Mouse (Mus musculus) hindbrain, embryonic 13.5 days (tissue): ENCODE measurements around the gene Cfap77. TPM values are rescaled to one million over a fixed set of nuclear protein-coding genes. Genes with fewer than 3 reads are reported as not detected.
A peak's percentile ranks its signal among the peaks of the same experiment; 100 is the strongest.

Experiments
- ATAC-seq: fragments of 200-750 bp; cut with Nextera tagmentation; 2 replicates; pipeline ENCODE4 v1.8.0; 2017; ENCODE audit warnings: moderate TSS enrichment; ENCODE audit not compliant: low FRiP score
- H3K27ac ChIP-seq: fragments of 300-500 bp; sonication (generic); 2 replicates; pipeline ENCODE4 v1.5.1; 2015; ENCODE audit warnings: inconsistent platforms, mild to moderate bottlenecking, moderate library complexity
- H3K27me3 ChIP-seq: fragments of 300-500 bp; sonication (generic); 2 replicates; pipeline ENCODE4 v1.6.1; 2015; ENCODE audit warnings: mild to moderate bottlenecking, inconsistent platforms
- H3K36me3 ChIP-seq: fragments of 300-500 bp; sonication (generic); 2 replicates; pipeline ENCODE4 v1.6.1; 2015; ENCODE audit warnings: mild to moderate bottlenecking, inconsistent platforms
- H3K4me1 ChIP-seq: fragments of 300-500 bp; sonication (generic); replicated peaks from 2 replicates; pipeline ENCODE4 v1.6.1; 2015; ENCODE audit warnings: inconsistent platforms
- H3K4me2 ChIP-seq: fragments of 300-500 bp; sonication (generic); 2 replicates; pipeline ENCODE4 v1.6.1; 2015; ENCODE audit warnings: inconsistent platforms, mild to moderate bottlenecking, moderate library complexity
- H3K4me3 ChIP-seq: fragments of 300-500 bp; sonication (generic); 2 replicates; pipeline ENCODE4 v1.5.1; 2015; ENCODE audit warnings: mild to moderate bottlenecking, inconsistent platforms
- H3K9ac ChIP-seq: fragments of 300-500 bp; sonication (generic); 2 replicates; pipeline ENCODE4 v1.6.1; 2015; ENCODE audit warnings: mild to moderate bottlenecking, inconsistent platforms
- H3K9me3 ChIP-seq: fragments of 300-500 bp; sonication (generic); 2 replicates; pipeline ENCODE4 v1.6.1; 2016; ENCODE audit warnings: inconsistent platforms
- WGBS: fragments of 180-500 bp; shearing (Covaris S2); methylation state at CpG from one replicate; pipeline ENCODE4 v1.1.7; 2015; 5-methylcytosine and 5-hydroxymethylcytosine counted together
- polyA plus RNA-seq: library from polyadenylated mRNA; unstranded; fragments of >200 nt; fragmentation: Nextera tagmentation; extraction: Ambion mirVana; gene quantifications from 2 replicates; pipeline ENCODE4 v1.2.1, GENCODE M21; 2015

Cfap77 gene
- polyA plus RNA-seq, 1 experiment from 2014 or later: 0.22 TPM

GRCm38 (mm10) chr2:29076226-29076625 lies 21.4 kb upstream of the Cfap77 start:
- Histone ChIP-seq H3K4me2 (no peak overlapping the region), H3K36me3 (peaks cover 90% of the 10 kb centered on the region), H3K4me3 (no peak overlapping the region), H3K9me3 (no peaks in the 10 kb centered on the region), H3K9ac (no peak overlapping the region), H3K4me1 (no peaks in the 10 kb centered on the region), H3K27ac (no peak overlapping the region), H3K27me3 (no peaks in the 10 kb centered on the region)
- 85% methylated on average over 2 of the region's 2 CpGs for WGBS
- ATAC-seq: no peak

GRCm38 (mm10) chr2:29075331-29076070 lies 20.6 kb upstream of the Cfap77 start:
- 94% methylated on average over 11 of the region's 11 CpGs for WGBS
- Histone ChIP-seq H3K9ac (no peak overlapping the region), H3K4me2 (no peak overlapping the region), H3K27ac (no peak overlapping the region), H3K27me3 (no peaks in the 10 kb centered on the region), H3K4me1 (no peaks in the 10 kb centered on the region), H3K4me3 (no peak overlapping the region), H3K9me3 (no peaks in the 10 kb centered on the region), H3K36me3 (peaks cover 90% of the 10 kb centered on the region)
- ATAC-seq: no peak

- H3K4me2 ChIP-seq: no peak overlapping the region
- no peak overlapping the region for H3K27ac ChIP-seq
- no peak overlapping the region for H3K4me3 ChIP-seq
- H3K27me3 ChIP-seq: no peaks in the 10 kb centered on the region
- H3K36me3 ChIP-seq: peaks cover 89% of the 10 kb centered on the region
- no peaks in the 10 kb centered on the region for H3K4me1 ChIP-seq
- no peak for ATAC-seq
- no peak overlapping the region for H3K9ac ChIP-seq
- 94% methylated on average over 7 of the region's 7 CpGs for WGBS
- H3K9me3 ChIP-seq: no peaks in the 10 kb centered on the region
Observed at GRCm38 (mm10) chr2:29074676-29075075, 19.8 kb upstream of the Cfap77 start.

GRCm38 (mm10) chr2:29066410-29066809 lies 11.5 kb upstream of the Cfap77 start:
- Histone ChIP-seq H3K4me1 (peaks cover 2% of the 10 kb centered on the region), H3K9ac (no peak overlapping the region), H3K4me2 (no peak overlapping the region), H3K36me3 (peaks cover 42% of the 10 kb centered on the region), H3K27ac (no peak overlapping the region), H3K27me3 (no peaks in the 10 kb centered on the region), H3K4me3 (no peak overlapping the region), H3K9me3 (no peaks in the 10 kb centered on the region)
- ATAC-seq: no peak
- WGBS: 53% methylated on average over 7 of the region's 7 CpGs

GRCm38 (mm10) chr2:29065796-29066195 lies 10.9 kb upstream of the Cfap77 start:
- Histone ChIP-seq H3K9me3 (no peaks in the 10 kb centered on the region), H3K36me3 (peaks cover 35% of the 10 kb centered on the region), H3K4me1 (peaks cover 8% of the 10 kb centered on the region), H3K4me2 (no peak overlapping the region), H3K27ac (no peak overlapping the region), H3K4me3 (no peak overlapping the region), H3K9ac (no peak overlapping the region), H3K27me3 (no peaks in the 10 kb centered on the region)
- 88% methylated on average over 6 of the region's 6 CpGs for WGBS
- ATAC-seq: no peak

- peak; percentile 97 for ATAC-seq
Observed at GRCm38 (mm10) chr2:29060135-29060597, 5.3 kb upstream of the Cfap77 start, which contains the start of gene Ttf1. TSS of gene Ttf1 (plus strand) at chr2:29060262.

GRCm38 (mm10) chr2:29054545-29054935 lies 326 bp downstream of the Cfap77 start:
- H3K9me3 ChIP-seq: no peaks in the 10 kb centered on the region
- H3K36me3 ChIP-seq: no peaks in the 10 kb centered on the region
- H3K4me3 ChIP-seq: peak overlapping the region; percentile 50
- peaks cover 19% of the 10 kb centered on the region for H3K4me1 ChIP-seq
- H3K9ac ChIP-seq: peak overlapping the region; percentile 67
- peak overlapping the region; percentile 76 for H3K4me2 ChIP-seq
- peaks cover 66% of the 10 kb centered on the region for H3K27me3 ChIP-seq
- 1% methylated on average over 30 of the region's 30 CpGs for WGBS
- no peak; the same call in none of the 2 replicates for ATAC-seq
- no peak overlapping the region for H3K27ac ChIP-seq

More at GRCm38 (mm10) chr2:29060135-29060597, 5.3 kb upstream of the Cfap77 start, which contains the start of gene Ttf1:
- peak within 1 kb of the TSS; percentile 82 for H3K9ac ChIP-seq
- H3K4me3 ChIP-seq: peak within 1 kb of the TSS; percentile 88
- no peaks in the 10 kb centered on the region for H3K9me3 ChIP-seq
- peak within 1 kb of the TSS; percentile 92 for H3K27ac ChIP-seq
- H3K4me1 ChIP-seq: peaks cover 10% of the 10 kb centered on the region
- H3K27me3 ChIP-seq: peaks cover 30% of the 10 kb centered on the region
- H3K4me2 ChIP-seq: peak within 1 kb of the TSS; percentile 78
- WGBS: under 1% methylated on average over 41 of the region's 41 CpGs
- 0 out of 2 replicates have a peak, but pooled peaks cover 1% of the 10 kb centered on the region for H3K36me3 ChIP-seq

GRCm38 (mm10) chr2:29053802-29054544 lies 893 bp downstream of the Cfap77 start:
- 5% methylated on average over 20 of the region's 20 CpGs for WGBS
- no peaks in the 10 kb centered on the region for H3K36me3 ChIP-seq
- H3K4me3 ChIP-seq: peak overlapping the region; percentile 50
- ATAC-seq: peak; percentile 59; the same call in 1 of the 2 replicates
- peaks cover 66% of the 10 kb centered on the region for H3K27me3 ChIP-seq
- peaks cover 19% of the 10 kb centered on the region for H3K4me1 ChIP-seq
- no peaks in the 10 kb centered on the region for H3K9me3 ChIP-seq
- peak overlapping the region; percentile 67; the same call in 1 of the 2 replicates for H3K9ac ChIP-seq
- H3K27ac ChIP-seq: no peak overlapping the region
- H3K4me2 ChIP-seq: peak overlapping the region; percentile 76

GRCm38 (mm10) chr2:29052943-29053454 lies 1.9 kb downstream of the Cfap77 start:
- Histone ChIP-seq H3K9ac (no peak overlapping the region), H3K4me3 (no peak overlapping the region), H3K27me3 (peaks cover 67% of the 10 kb centered on the region), H3K27ac (no peak overlapping the region), H3K36me3 (no peaks in the 10 kb centered on the region), H3K4me1 (peaks cover 19% of the 10 kb centered on the region), H3K4me2 (no peak overlapping the region), H3K9me3 (no peaks in the 10 kb centered on the region)
- ATAC-seq: 0 out of 2 replicates have a peak, but pooled peaks have one; percentile 47
- 29% methylated on average over 4 of the region's 4 CpGs for WGBS

- Histone ChIP-seq H3K4me2 (no peak overlapping the region), H3K27ac (no peak overlapping the region), H3K9me3 (no peaks in the 10 kb centered on the region), H3K27me3 (peaks cover 66% of the 10 kb centered on the region), H3K9ac (no peak overlapping the region), H3K4me1 (peaks cover 19% of the 10 kb centered on the region), H3K36me3 (no peaks in the 10 kb centered on the region), H3K4me3 (no peak overlapping the region)
- 45% methylated on average over 5 of the region's 5 CpGs for WGBS
- ATAC-seq: no peak
Observed at GRCm38 (mm10) chr2:29051932-29052331, 2.9 kb downstream of the Cfap77 start.

- no peak for ATAC-seq
- Histone ChIP-seq H3K36me3 (no peaks in the 10 kb centered on the region), H3K9me3 (no peaks in the 10 kb centered on the region), H3K27ac (no peak overlapping the region), H3K4me2 (peak overlapping the region; percentile 29; the same call in 1 of the 2 replicates), H3K4me3 (no peak overlapping the region), H3K9ac (peak overlapping the region; percentile 9; the same call in 1 of the 2 replicates), H3K27me3 (peaks cover 84% of the 10 kb centered on the region), H3K4me1 (peaks cover 29% of the 10 kb centered on the region)
- 14% methylated on average over 16 of the region's 16 CpGs for WGBS
Observed at GRCm38 (mm10) chr2:29046151-29046550, 8.7 kb downstream of the Cfap77 start.

- Histone ChIP-seq H3K4me3 (no peak overlapping the region), H3K27me3 (peaks cover 81% of the 10 kb centered on the region), H3K9ac (no peak overlapping the region), H3K4me2 (no peak overlapping the region), H3K9me3 (no peaks in the 10 kb centered on the region), H3K27ac (0 out of 2 replicates have a peak overlapping the region, but pooled peaks have one; percentile 53), H3K36me3 (no peaks in the 10 kb centered on the region), H3K4me1 (peaks cover 37% of the 10 kb centered on the region)
- WGBS: 83% methylated on average over 5 of the region's 5 CpGs
- ATAC-seq: no peak
Observed at GRCm38 (mm10) chr2:29042124-29042523, 12.7 kb downstream of the Cfap77 start.
